Mouse (Mus musculus): ENCODE results near the gene Gsdma2.
"Not testable (repeated sequence)": the region's sequence is repeated elsewhere in the genome, so short reads cannot be mapped to it uniquely, and the experiment has no call there.

Gene Gsdma2

GRCm38 (mm10) chr11:98644757-98645156, 1.8 kb upstream of the Gsdma2 start:
- TF ChIP-seq POU5F1 (IDR thresholded peaks at IDR 0.05; ENCODE audit: borderline replicate concordance, low read length): no peak
- TF ChIP-seq CTCF (conservative IDR thresholded peaks at IDR 0.05; ENCODE audit: low read length): no peak
- TF ChIP-seq NANOG (IDR thresholded peaks at IDR 0.05; ENCODE audit: borderline replicate concordance, low read length): no peak
- H3K4me3 ChIP-seq (replicated peaks; ENCODE audit: low read length): no peak overlapping the region
- H3K9me3 ChIP-seq (ENCODE audit: low read length): peaks cover 14% of the 10 kb centered on the region
- H3K36me3 ChIP-seq (ENCODE audit: insufficient read depth, low read length): no peaks in the 10 kb centered on the region
- no peaks in the 10 kb centered on the region for H3K4me1 ChIP-seq (replicated peaks; ENCODE audit: low read depth, low read length)
- peaks cover 41% of the 10 kb centered on the region for H3K27me3 ChIP-seq (ENCODE audit: insufficient read depth, low read length)

- Histone ChIP-seq H3K9me3 (ENCODE audit: low read length) (peaks cover 14% of the 10 kb centered on the region), H3K36me3 (ENCODE audit: insufficient read depth, low read length) (no peaks in the 10 kb centered on the region), H3K4me1 (replicated peaks; ENCODE audit: low read depth, low read length) (no peaks in the 10 kb centered on the region), H3K27me3 (ENCODE audit: insufficient read depth, low read length) (peaks cover 45% of the 10 kb centered on the region), H3K4me3 (replicated peaks; ENCODE audit: low read length) (no peak overlapping the region)
- no peak for TF ChIP-seq POU5F1 (IDR thresholded peaks at IDR 0.05; ENCODE audit: borderline replicate concordance, low read length)
Observed at GRCm38 (mm10) chr11:98645946-98646345, 613 bp upstream of the Gsdma2 start.

GRCm38 (mm10) chr11:98655076-98655475, 8.5 kb downstream of the Gsdma2 start:
- H3K27me3 ChIP-seq (ENCODE audit: insufficient read depth, low read length); H3K4me1 ChIP-seq (replicated peaks; ENCODE audit: low read depth, low read length); H3K36me3 ChIP-seq (ENCODE audit: insufficient read depth, low read length); H3K9me3 ChIP-seq (ENCODE audit: low read length); H3K4me3 ChIP-seq (replicated peaks; ENCODE audit: low read length): not testable (repeated sequence)
- peak; percentile 54 for TF ChIP-seq CTCF (conservative IDR thresholded peaks at IDR 0.05; ENCODE audit: low read length)

- Histone ChIP-seq H3K4me3 (replicated peaks; ENCODE audit: low read length) (no peak overlapping the region), H3K36me3 (ENCODE audit: insufficient read depth, low read length) (no peaks in the 10 kb centered on the region), H3K4me1 (replicated peaks; ENCODE audit: low read depth, low read length) (peaks cover 20% of the 10 kb centered on the region), H3K27me3 (ENCODE audit: insufficient read depth, low read length) (peaks cover 5% of the 10 kb centered on the region; the same call in 1 of the 2 replicates), H3K9me3 (ENCODE audit: low read length) (no peaks in the 10 kb centered on the region)
- TF ChIP-seq CTCF (conservative IDR thresholded peaks at IDR 0.05; ENCODE audit: low read length) (peak; percentile 80), POU5F1 (IDR thresholded peaks at IDR 0.05; ENCODE audit: borderline replicate concordance, low read length) (no peak)
Observed at GRCm38 (mm10) chr11:98660517-98660916, 14.0 kb downstream of the Gsdma2 start.

- no peak within 1 kb of the TSS for H3K4me3 ChIP-seq (replicated peaks; ENCODE audit: low read length)
- H3K4me1 ChIP-seq (replicated peaks; ENCODE audit: low read depth, low read length): peaks cover 28% of the 10 kb centered on the region
- H3K27me3 ChIP-seq (ENCODE audit: insufficient read depth, low read length): peaks cover 27% of the 10 kb centered on the region
- no peak for TF ChIP-seq CTCF (conservative IDR thresholded peaks at IDR 0.05; ENCODE audit: low read length)
- TF ChIP-seq POU5F1 (IDR thresholded peaks at IDR 0.05; ENCODE audit: borderline replicate concordance, low read length): no peak
- no peak for TF ChIP-seq NANOG (IDR thresholded peaks at IDR 0.05; ENCODE audit: borderline replicate concordance, low read length)
- H3K36me3 ChIP-seq (ENCODE audit: insufficient read depth, low read length): no peaks in the 10 kb centered on the region
- no peaks in the 10 kb centered on the region for H3K9me3 ChIP-seq (ENCODE audit: low read length)
Observed at GRCm38 (mm10) chr11:98664091-98664490, 17.5 kb downstream of the Gsdma2 start, which contains the start of gene Gsdma. Gene Gsdma (plus strand): TSS chr11:98664351.

GRCm38 (mm10) chr11:98668984-98669383, 22.4 kb downstream of the Gsdma2 start:
- H3K4me3 ChIP-seq (replicated peaks; ENCODE audit: low read length): no peak overlapping the region
- peaks cover 38% of the 10 kb centered on the region for H3K4me1 ChIP-seq (replicated peaks; ENCODE audit: low read depth, low read length)
- H3K36me3 ChIP-seq (ENCODE audit: insufficient read depth, low read length): no peaks in the 10 kb centered on the region
- TF ChIP-seq NANOG (IDR thresholded peaks at IDR 0.05; ENCODE audit: borderline replicate concordance, low read length) (no peak), CTCF (conservative IDR thresholded peaks at IDR 0.05; ENCODE audit: low read length) (no peak), POU5F1 (IDR thresholded peaks at IDR 0.05; ENCODE audit: borderline replicate concordance, low read length) (no peak)
- peaks cover 22% of the 10 kb centered on the region for H3K27me3 ChIP-seq (ENCODE audit: insufficient read depth, low read length)
- H3K9me3 ChIP-seq (ENCODE audit: low read length): no peaks in the 10 kb centered on the region

- Histone ChIP-seq H3K4me3 (replicated peaks; ENCODE audit: low read length) (no peak overlapping the region), H3K9me3 (ENCODE audit: low read length) (no peaks in the 10 kb centered on the region), H3K27me3 (ENCODE audit: insufficient read depth, low read length) (peaks cover 17% of the 10 kb centered on the region), H3K4me1 (replicated peaks; ENCODE audit: low read depth, low read length) (peaks cover 49% of the 10 kb centered on the region), H3K36me3 (ENCODE audit: insufficient read depth, low read length) (no peaks in the 10 kb centered on the region)
- TF ChIP-seq POU5F1 (IDR thresholded peaks at IDR 0.05; ENCODE audit: borderline replicate concordance, low read length) (no peak), NANOG (IDR thresholded peaks at IDR 0.05; ENCODE audit: borderline replicate concordance, low read length) (no peak), CTCF (conservative IDR thresholded peaks at IDR 0.05; ENCODE audit: low read length) (no peak)
Observed at GRCm38 (mm10) chr11:98671284-98671815, 24.8 kb downstream of the Gsdma2 start.

- Histone ChIP-seq H3K4me3 (replicated peaks; ENCODE audit: low read length) (no peak overlapping the region), H3K4me1 (replicated peaks; ENCODE audit: low read depth, low read length) (peaks cover 54% of the 10 kb centered on the region), H3K27me3 (ENCODE audit: insufficient read depth, low read length) (peaks cover 12% of the 10 kb centered on the region), H3K36me3 (ENCODE audit: insufficient read depth, low read length) (no peaks in the 10 kb centered on the region), H3K9me3 (ENCODE audit: low read length) (no peaks in the 10 kb centered on the region)
- TF ChIP-seq CTCF (conservative IDR thresholded peaks at IDR 0.05; ENCODE audit: low read length): no peak
- TF ChIP-seq NANOG (IDR thresholded peaks at IDR 0.05; ENCODE audit: borderline replicate concordance, low read length): no peak
- no peak for TF ChIP-seq POU5F1 (IDR thresholded peaks at IDR 0.05; ENCODE audit: borderline replicate concordance, low read length)
Observed at GRCm38 (mm10) chr11:98671857-98672256, 25.3 kb downstream of the Gsdma2 start.

- Histone ChIP-seq H3K27me3 (ENCODE audit: insufficient read depth, low read length) (peaks cover 6% of the 10 kb centered on the region; the same call in 1 of the 2 replicates), H3K4me3 (replicated peaks; ENCODE audit: low read length) (no peak overlapping the region), H3K36me3 (ENCODE audit: insufficient read depth, low read length) (no peaks in the 10 kb centered on the region), H3K4me1 (replicated peaks; ENCODE audit: low read depth, low read length) (peaks cover 55% of the 10 kb centered on the region), H3K9me3 (ENCODE audit: low read length) (no peaks in the 10 kb centered on the region)
- no peak for TF ChIP-seq CTCF (conservative IDR thresholded peaks at IDR 0.05; ENCODE audit: low read length)
- TF ChIP-seq NANOG (IDR thresholded peaks at IDR 0.05; ENCODE audit: borderline replicate concordance, low read length): no peak
- TF ChIP-seq POU5F1 (IDR thresholded peaks at IDR 0.05; ENCODE audit: borderline replicate concordance, low read length): no peak
Observed at GRCm38 (mm10) chr11:98672482-98672881, 25.9 kb downstream of the Gsdma2 start.

Measured in E14TG2a.4 (cell line).